Mouse (Mus musculus) frontal cortex, postnatal 10 days (tissue): ENCODE results near the gene Mast2.
A peak's percentile ranks its signal among the peaks of the same experiment; 100 is the strongest.

ENCODE experiments used
- DNase-seq, 2 experiments: peaks; one replicate each; pipeline ENCODE4 v3.0.0; 2022; ENCODE audit warnings: low spot score in 2 of 2, mixed read lengths in 1 of 2

Gene Mast2

DNA sequence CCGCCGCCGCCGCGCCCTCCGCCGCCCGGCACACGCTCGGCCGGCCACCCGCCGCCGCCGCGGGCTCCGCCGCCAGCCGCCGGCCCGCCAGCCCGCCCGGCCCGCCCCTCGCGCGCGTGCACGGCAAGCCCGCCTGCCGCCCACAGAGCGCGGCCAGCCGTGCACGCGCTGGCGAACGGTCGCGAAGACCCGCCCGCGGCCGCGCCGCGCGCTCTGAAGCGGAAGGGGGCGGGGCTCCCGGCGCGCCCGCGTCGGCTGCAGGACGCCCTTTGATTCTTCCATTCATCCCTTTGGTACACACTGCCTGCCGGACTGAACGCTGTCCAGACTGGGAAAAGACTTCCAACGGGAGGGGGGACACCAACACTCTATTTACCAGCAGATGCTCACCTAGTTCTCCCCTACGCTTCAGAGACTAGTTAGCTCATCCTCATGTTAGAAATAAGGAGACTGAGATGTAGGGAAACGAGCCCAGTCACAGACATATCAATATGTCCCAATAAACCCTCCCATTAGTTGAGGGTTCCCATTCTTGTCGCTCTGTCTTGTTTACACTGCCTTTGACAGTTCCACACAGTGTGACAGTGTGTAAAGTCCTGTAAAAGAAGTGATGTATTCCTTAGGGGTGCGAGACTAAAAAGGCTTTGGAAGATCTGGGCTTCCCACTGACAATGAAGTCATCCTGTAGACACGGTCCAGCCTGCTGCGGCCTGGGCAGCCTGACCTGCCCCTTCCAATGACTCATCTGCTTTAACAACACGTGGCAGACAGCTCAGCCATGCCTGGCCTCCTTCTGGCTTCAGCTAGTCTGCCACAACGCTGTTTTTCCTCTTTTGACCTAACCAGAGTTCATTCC, at the start of gene Mast2:
Gene Mast2 (minus strand): TSS at position 58 of the 856 bp plus-strand sequence.
- peak; percentile 61 to 76 for DNase-seq

- DNase-seq = peak; percentile 92 to 95
Observed at GRCm38 (mm10) chr4:116507425-116508218, 43.6 kb upstream of the Mast2 start, which contains the start of gene Ipp. Gene Ipp, plus strand, starts transcription at chr4:116507549.

DNA sequence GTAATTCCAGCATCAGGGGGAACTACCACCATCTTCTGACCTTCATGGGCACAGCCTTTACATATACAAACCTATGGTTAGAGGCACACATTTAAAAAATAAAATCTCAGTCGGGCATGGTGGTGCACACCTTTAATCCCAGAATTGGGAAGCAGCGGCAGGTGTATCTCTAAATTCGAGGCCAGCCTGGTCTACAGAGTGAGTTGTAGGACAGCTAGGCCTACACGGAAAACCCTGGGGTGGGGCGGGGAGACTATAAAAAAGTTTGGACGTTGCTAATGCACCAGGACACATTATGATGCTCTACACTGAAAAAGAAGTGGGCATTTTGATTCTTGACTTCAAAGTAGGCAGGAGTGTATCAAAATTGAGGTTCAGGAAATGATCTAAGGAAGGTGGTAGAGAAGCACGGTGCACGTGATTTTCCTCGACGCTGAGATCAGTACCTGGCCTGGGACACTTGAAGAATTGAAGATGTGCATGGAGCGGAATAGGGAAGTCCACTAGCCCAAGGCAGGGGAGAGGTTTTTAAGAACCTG, 43.0 kb upstream of the Mast2 start:
- DNase-seq = no peak

DNA sequence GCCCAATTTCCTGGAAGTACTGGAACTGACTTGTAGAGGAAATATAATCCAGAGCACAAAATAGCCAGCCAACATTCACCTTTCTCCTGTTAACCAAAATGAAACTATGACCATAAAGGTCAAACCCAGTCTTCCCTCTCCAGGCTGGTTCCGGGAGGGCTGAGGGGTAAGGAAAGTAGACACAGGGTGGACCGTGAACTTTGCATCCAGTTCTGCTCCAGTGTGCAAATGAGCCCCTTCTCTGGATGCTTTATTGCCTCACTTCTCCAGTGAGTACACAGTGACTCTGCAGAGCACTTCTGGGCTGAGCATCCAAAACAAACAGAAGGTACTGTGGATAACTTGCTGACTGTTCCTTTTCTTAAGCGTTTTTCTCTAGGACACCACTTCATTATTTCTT, 36.0 kb upstream of the Mast2 start:
- no peak for DNase-seq

GRCm38 (mm10) chr4:116493646-116494045, 29.7 kb upstream of the Mast2 start:
- no peak for DNase-seq

DNA sequence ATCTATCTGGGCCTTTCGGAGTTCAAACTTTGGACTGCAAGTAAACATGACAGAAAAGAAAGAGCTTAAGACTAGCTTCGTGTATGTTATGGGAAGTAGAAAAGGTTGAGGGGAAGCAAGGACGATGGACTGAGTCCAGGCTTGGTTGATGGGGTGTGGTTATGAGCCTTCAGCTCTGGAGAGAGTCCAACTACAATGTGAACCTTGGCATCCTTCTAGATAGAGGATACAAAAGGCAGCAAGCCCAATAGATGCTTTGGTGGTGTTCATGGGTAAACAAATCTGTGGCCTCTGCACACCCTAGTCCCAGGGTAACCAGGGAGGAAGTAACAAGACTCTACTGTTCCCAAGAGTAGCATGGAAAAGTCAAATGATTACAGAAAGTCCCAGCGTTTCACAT, 28.5 kb upstream of the Mast2 start:
- DNase-seq = no peak

- no peak for DNase-seq
Observed at GRCm38 (mm10) chr4:116491886-116492285, 27.9 kb upstream of the Mast2 start.

- no peak for DNase-seq
Observed at GRCm38 (mm10) chr4:116491119-116491536, 27.1 kb upstream of the Mast2 start.

- no peak for DNase-seq
Observed at GRCm38 (mm10) chr4:116483476-116483875, 19.5 kb upstream of the Mast2 start.

DNA sequence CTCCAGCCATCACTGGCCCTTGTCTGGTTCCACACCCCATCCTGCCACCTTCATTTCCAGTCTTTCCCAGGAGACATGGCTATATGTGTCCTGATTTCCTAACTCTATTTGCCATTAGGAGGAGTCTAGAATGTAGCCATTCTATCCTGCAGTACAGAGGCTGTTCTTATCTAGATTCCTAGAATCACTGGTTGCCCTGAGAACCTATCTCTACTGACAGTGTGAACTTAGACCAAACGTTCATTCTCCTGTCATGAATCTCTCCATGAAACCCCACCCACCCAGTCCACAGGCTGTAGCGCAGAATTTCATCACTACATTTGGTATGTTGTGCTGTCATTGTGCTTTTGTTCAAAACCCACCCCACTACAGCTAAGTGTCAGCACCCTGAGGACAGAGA, 17.3 kb upstream of the Mast2 start:
- DNase-seq = no peak

GRCm38 (mm10) chr4:116463231-116464125, 505 bp downstream of the Mast2 start:
- DNase-seq = peak; percentile 17 to 50

GRCm38 (mm10) chr4:116461943-116462342, 2.0 kb downstream of the Mast2 start:
- no peak for DNase-seq

DNA sequence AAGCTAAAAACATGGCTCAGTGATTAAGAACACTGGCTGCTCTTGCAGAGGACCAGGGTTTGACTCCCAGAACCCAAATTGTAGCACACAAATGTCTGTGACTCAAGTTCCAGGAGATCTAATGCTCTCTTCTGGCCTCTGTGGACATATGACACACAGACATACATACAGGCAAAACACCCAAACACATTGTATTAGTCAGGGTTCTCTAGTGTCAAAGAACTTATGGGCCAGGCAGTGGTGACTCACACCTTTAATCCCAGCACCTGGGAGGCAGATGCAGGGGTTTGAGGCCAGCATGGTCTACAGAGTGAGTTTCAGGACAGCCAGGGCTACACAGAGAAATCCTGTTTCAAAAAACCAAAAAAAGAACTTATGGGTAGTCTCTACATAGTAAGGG, 12.4 kb downstream of the Mast2 start:
- DNase-seq = no peak

DNA sequence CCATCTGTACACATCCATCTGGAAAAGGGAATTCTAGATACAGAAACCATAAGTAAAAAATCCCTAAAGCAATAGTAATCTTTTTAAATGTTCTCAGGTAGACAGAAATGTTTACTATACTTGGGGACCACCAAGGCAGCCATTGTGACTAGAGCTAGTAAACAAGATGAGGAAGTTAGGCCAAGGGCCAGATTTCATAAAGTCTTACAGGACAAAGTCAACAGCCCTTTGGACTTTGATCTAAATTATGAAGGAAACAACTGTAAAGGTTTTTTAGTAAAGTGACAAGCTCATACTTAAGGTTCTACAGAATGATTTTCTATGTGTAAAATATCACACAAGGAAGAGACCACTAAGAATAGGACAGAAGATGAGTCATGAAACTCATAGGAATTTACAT, 14.0 kb downstream of the Mast2 start:
- DNase-seq = no peak

DNA sequence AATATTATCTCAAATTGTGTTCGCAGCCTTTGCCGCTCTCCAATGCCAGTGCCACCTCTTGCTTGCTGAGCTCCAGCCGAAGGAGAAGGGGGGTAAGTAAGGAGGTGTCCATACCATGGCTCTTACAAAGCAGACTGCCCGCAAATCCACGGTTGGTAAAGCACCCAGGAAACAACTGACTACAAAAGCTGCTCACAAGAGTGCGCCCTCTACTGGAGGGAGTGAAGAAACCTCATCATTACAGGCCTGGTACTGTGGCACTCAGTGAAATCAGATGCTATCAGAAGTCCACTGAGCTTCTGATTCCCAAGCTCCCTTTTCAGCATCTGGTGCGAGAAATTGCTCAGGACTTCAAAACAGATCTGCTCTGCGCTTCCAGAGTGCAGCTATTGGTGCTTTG, 15.3 kb downstream of the Mast2 start:
- DNase-seq = peak in 1 of 2 experiments; percentile 13

DNA sequence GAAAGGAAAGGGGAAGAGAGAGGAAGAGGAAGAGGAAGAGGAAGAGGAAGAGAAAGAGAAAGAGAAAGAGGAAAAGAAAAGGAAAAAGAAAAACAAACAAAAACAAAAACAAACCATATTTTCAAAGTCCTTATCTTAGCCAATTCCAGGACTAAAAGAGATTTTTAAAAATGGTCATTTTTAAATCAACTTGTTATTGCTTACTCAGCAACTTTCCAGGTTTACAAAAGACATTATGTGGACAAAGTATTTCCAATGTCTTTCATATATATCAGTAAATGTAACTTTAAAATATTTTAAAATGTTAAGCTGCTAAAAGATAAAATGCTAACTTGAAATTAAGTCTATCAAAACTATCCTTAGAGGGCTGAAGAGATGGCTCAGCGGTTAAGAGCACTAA, 24.6 kb downstream of the Mast2 start:
- no peak for DNase-seq

DNA sequence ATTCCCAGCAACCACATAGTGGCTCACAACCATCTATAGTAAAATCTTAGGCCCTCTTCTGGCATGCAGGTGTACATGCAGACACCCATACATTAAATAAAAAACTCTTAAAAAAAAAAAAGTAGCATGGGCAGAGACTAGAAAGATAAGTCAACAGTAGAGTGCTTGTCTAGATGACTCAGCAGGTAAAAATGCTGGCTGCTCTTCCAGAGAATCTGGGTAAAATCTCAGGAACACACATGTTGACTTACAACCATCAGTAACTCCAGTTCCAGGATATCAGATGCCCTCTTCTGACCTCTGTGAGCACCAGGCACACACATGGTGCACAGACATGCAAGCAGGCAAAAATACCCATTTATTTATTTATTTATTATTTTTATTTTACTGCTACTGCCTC, 25.4 kb downstream of the Mast2 start:
- no peak for DNase-seq

- DNase-seq = no peak
Observed at GRCm38 (mm10) chr4:116435626-116436025, 28.4 kb downstream of the Mast2 start.

DNA sequence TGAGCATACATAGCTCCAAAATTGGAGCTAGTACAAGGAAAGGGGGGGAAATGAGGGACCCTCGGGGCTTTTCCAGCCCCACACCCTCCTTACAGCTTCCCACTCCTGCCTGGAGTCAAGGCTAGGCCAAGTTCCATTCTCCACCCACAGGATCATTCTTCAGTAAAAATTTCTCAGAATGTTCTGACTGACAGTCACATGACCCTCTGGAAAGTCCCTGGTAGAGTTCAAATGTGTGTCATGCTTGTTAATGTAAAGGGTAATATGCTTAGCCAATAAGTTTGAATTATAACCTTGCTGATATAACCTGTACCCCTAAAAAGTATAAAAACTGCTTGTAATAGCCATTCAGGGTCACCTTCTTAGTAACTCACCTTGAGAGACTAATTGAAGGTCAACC, 41.8 kb downstream of the Mast2 start:
- DNase-seq = no peak

- no peak for DNase-seq
Observed at GRCm38 (mm10) chr4:116421170-116421569, 42.8 kb downstream of the Mast2 start.

DNA sequence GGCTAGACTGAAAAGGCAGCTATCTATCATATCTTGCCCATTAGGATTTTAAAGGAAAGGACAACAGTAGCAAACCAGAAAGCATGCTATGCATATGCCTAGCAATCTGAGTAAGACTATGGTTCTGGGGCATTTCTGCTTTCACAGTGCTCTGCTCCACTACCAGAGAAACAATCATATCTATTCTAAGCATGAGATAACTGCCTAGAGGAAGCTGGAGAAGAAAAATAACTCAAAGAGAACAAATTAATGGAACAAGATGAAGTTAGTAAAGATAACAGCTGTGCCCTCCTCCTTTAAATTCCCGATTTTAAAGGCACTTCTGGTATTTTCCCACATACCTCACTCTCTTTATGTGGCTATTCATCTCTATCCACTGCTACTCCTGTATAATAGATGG, 51.0 kb downstream of the Mast2 start:
- DNase-seq = no peak

DNA sequence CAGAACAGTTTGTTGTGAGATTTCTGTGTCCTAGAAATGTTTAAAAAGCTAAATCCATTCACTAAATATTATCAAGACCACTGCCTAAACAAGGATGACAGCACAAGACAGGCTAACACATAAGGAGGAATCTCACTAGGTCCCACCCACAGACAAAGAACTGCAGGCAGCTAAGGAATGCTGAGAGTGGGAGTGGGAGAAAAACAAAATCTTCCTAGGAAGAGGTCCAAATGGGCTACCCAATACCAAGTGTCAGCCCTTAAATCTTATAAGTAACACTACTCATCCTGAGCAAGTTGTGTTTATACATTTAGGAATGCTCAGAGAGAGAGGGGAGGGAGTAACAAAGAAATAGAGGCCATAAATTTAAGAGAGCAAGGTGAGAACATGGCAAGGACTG, 52.6 kb downstream of the Mast2 start:
- no peak for DNase-seq
